Mouse (Mus musculus) neural tube, embryonic 11.5 days (tissue): ENCODE results near the gene Scarb1. TPM values are rescaled to one million over a fixed set of nuclear protein-coding genes. Genes with fewer than 3 reads are reported as not detected.
A peak's percentile ranks its signal among the peaks of the same experiment; 100 is the strongest.

Experiments used
- ATAC-seq: fragments of 200-750 bp; cut with Nextera tagmentation; 2 replicates; pipeline ENCODE4 v1.8.0; 2017; ENCODE audit warnings: moderate number of reproducible peaks, mild to moderate bottlenecking, moderate TSS enrichment, moderate library complexity; ENCODE audit not compliant: insufficient read depth, low FRiP score, low TSS enrichment
- DNase-seq: peaks from one replicate; pipeline ENCODE4 v3.0.0-alpha.2; 2015; ENCODE audit warnings: low spot score
- H3K27ac ChIP-seq: fragments of 300-500 bp; sonication (generic); 2 replicates; pipeline ENCODE4 v1.5.1; 2014; ENCODE audit warnings: low read depth, mild to moderate bottlenecking, low read length
- H3K27me3 ChIP-seq: fragments of 300-500 bp; sonication (generic); 2 replicates; pipeline ENCODE4 v1.6.1; 2014; ENCODE audit warnings: mild to moderate bottlenecking, low read length, mixed read lengths; ENCODE audit not compliant: control insufficient read depth, insufficient read depth
- H3K36me3 ChIP-seq: fragments of 300-500 bp; sonication (generic); 2 replicates; pipeline ENCODE4 v1.6.1; 2014; ENCODE audit warnings: mild to moderate bottlenecking, low read length, moderate library complexity, mixed read lengths; ENCODE audit not compliant: control insufficient read depth, insufficient read depth
- H3K4me1 ChIP-seq: fragments of 300-500 bp; sonication (generic); 2 replicates; pipeline ENCODE4 v1.6.1; 2014; ENCODE audit warnings: low read length, mixed read lengths; ENCODE audit not compliant: control insufficient read depth, insufficient read depth
- H3K4me2 ChIP-seq: fragments of 300-500 bp; sonication (generic); 2 replicates; pipeline ENCODE4 v1.6.1; 2014; ENCODE audit warnings: low read depth, mild to moderate bottlenecking, moderate library complexity
- H3K4me3 ChIP-seq: fragments of 300-500 bp; sonication (generic); 2 replicates; pipeline ENCODE4 v1.5.1; 2014; ENCODE audit warnings: low read depth, low read length
- H3K9ac ChIP-seq: fragments of 300-500 bp; sonication (generic); 2 replicates; pipeline ENCODE4 v1.6.1; 2014; ENCODE audit warnings: mild to moderate bottlenecking, low read length
- H3K9me3 ChIP-seq: fragments of 300-500 bp; sonication (generic); 2 replicates; pipeline ENCODE4 v1.6.1; 2016; ENCODE audit warnings: low read length; ENCODE audit not compliant: control insufficient read depth
- WGBS: fragments of 180-500 bp; shearing (Covaris S2); extraction: QIAGEN DNeasy Blood & Tissue Kit; methylation state at CpG from one replicate; pipeline ENCODE4 v1.1.7; 2014; 5-methylcytosine and 5-hydroxymethylcytosine counted together
- polyA plus RNA-seq: library from polyadenylated mRNA; unstranded; fragments of >200 nt; fragmentation: Nextera tagmentation; extraction: Ambion mirVana; gene quantifications from 2 replicates; pipeline ENCODE4 v1.2.1, GENCODE M21; 2014

Scarb1 gene
- polyA plus RNA-seq, 1 experiment from 2014 or later: 22.2 TPM

GRCm38 (mm10) chr5:125241627-125242026 lies 99.3 kb downstream of the Scarb1 start:
- Histone ChIP-seq H3K4me3 (no peak overlapping the region), H3K4me1 (peaks cover 24% of the 10 kb centered on the region), H3K27ac (peak overlapping the region; percentile 11; the same call in 1 of the 2 replicates), H3K27me3 (no peaks in the 10 kb centered on the region), H3K36me3 (no peaks in the 10 kb centered on the region), H3K4me2 (no peak overlapping the region), H3K9ac (no peak overlapping the region), H3K9me3 (no peaks in the 10 kb centered on the region)
- 17% methylated on average over 6 of the region's 7 CpGs for WGBS
- no peak for DNase-seq
- no peak for ATAC-seq

- H3K4me2 ChIP-seq: no peak overlapping the region
- DNase-seq (no peak), ATAC-seq (no peak)
- no peaks in the 10 kb centered on the region for H3K9me3 ChIP-seq
- H3K4me1 ChIP-seq: peaks cover 15% of the 10 kb centered on the region
- H3K27ac ChIP-seq: no peak overlapping the region
- no peaks in the 10 kb centered on the region for H3K36me3 ChIP-seq
- H3K9ac ChIP-seq: no peak overlapping the region
- H3K27me3 ChIP-seq: no peaks in the 10 kb centered on the region
- H3K4me3 ChIP-seq: no peak overlapping the region
- WGBS: 20% methylated on average over 6 of the region's 6 CpGs
Measured at GRCm38 (mm10) chr5:125240124-125240781, 100.6 kb downstream of the Scarb1 start.

- WGBS: 69% methylated on average over 6 of the region's 6 CpGs
- Histone ChIP-seq H3K27me3 (no peaks in the 10 kb centered on the region), H3K4me1 (peaks cover 4% of the 10 kb centered on the region; the same call in 1 of the 2 replicates)
Measured at GRCm38 (mm10) chr5:125235874-125236273, 105.0 kb downstream of the Scarb1 start.

GRCm38 (mm10) chr5:125235398-125235797 lies 105.5 kb downstream of the Scarb1 start:
- no peak for DNase-seq
- Histone ChIP-seq H3K4me2 (no peak overlapping the region), H3K9ac (no peak overlapping the region), H3K4me3 (no peak overlapping the region), H3K36me3 (no peaks in the 10 kb centered on the region), H3K27me3 (no peaks in the 10 kb centered on the region), H3K4me1 (peaks cover 2% of the 10 kb centered on the region; the same call in 1 of the 2 replicates), H3K27ac (no peak overlapping the region), H3K9me3 (no peaks in the 10 kb centered on the region)
- ATAC-seq: no peak
- WGBS: 95% methylated on average over 3 of the region's 3 CpGs

More at GRCm38 (mm10) chr5:125235874-125236273, 105.0 kb downstream of the Scarb1 start:
- Histone ChIP-seq H3K27ac (no peak overlapping the region), H3K9me3 (no peaks in the 10 kb centered on the region), H3K4me2 (no peak overlapping the region), H3K4me3 (no peak overlapping the region), H3K9ac (no peak overlapping the region), H3K36me3 (no peaks in the 10 kb centered on the region)
- DNase-seq: no peak
- ATAC-seq: no peak

- H3K4me1 ChIP-seq: no peaks in the 10 kb centered on the region
- H3K4me3 ChIP-seq: no peak overlapping the region
- H3K36me3 ChIP-seq: no peaks in the 10 kb centered on the region
- H3K9me3 ChIP-seq: no peaks in the 10 kb centered on the region
- H3K27ac ChIP-seq: no peak overlapping the region
- 79% methylated on average over 8 of the region's 8 CpGs for whole genome bisulfite sequencing
- DNase-seq: no peak
- no peaks in the 10 kb centered on the region for H3K27me3 ChIP-seq
- no peak overlapping the region for H3K4me2 ChIP-seq
- no peak for ATAC-seq
- no peak overlapping the region for H3K9ac ChIP-seq
Measured at GRCm38 (mm10) chr5:125234399-125234798, 106.5 kb downstream of the Scarb1 start.

GRCm38 (mm10) chr5:125233478-125233877 lies 107.4 kb downstream of the Scarb1 start:
- 82% methylated on average over 1 of the region's 1 CpGs for WGBS
- H3K4me3 ChIP-seq: no peak overlapping the region
- DNase-seq: no peak

GRCm38 (mm10) chr5:125232443-125232979 lies 108.4 kb downstream of the Scarb1 start:
- H3K4me3 ChIP-seq: no peak overlapping the region
- no peak overlapping the region for H3K27ac ChIP-seq
- no peak overlapping the region for H3K9ac ChIP-seq
- H3K27me3 ChIP-seq: no peaks in the 10 kb centered on the region
- no peak overlapping the region for H3K4me2 ChIP-seq
- H3K9me3 ChIP-seq: 0 out of 2 replicates have a peak, but pooled peaks cover 3% of the 10 kb centered on the region
- WGBS: 80% methylated on average over 7 of the region's 7 CpGs
- ATAC-seq (no peak), DNase-seq (no peak)
- H3K36me3 ChIP-seq: no peaks in the 10 kb centered on the region
- no peaks in the 10 kb centered on the region for H3K4me1 ChIP-seq

More at GRCm38 (mm10) chr5:125233478-125233877, 107.4 kb downstream of the Scarb1 start:
- H3K9ac ChIP-seq: no peak overlapping the region
- H3K4me1 ChIP-seq: no peaks in the 10 kb centered on the region
- H3K27me3 ChIP-seq: no peaks in the 10 kb centered on the region
- H3K36me3 ChIP-seq: no peaks in the 10 kb centered on the region
- H3K27ac ChIP-seq: no peak overlapping the region
- H3K4me2 ChIP-seq: no peak overlapping the region
- no peak for ATAC-seq
- no peaks in the 10 kb centered on the region for H3K9me3 ChIP-seq

- Histone ChIP-seq H3K4me3 (no peak overlapping the region), H3K27me3 (no peaks in the 10 kb centered on the region), H3K4me1 (no peaks in the 10 kb centered on the region; the same call in 1 of the 2 replicates), H3K9ac (no peak overlapping the region), H3K36me3 (no peaks in the 10 kb centered on the region), H3K9me3 (0 out of 2 replicates have a peak, but pooled peaks cover 4% of the 10 kb centered on the region), H3K27ac (no peak overlapping the region), H3K4me2 (no peak overlapping the region)
- DNase-seq: no peak
- ATAC-seq: no peak
- WGBS: 81% methylated on average over 5 of the region's 5 CpGs
Measured at GRCm38 (mm10) chr5:125230463-125230862, 110.4 kb downstream of the Scarb1 start.

- H3K4me3 ChIP-seq: no peak overlapping the region
- H3K9me3 ChIP-seq: 0 out of 2 replicates have a peak, but pooled peaks cover 4% of the 10 kb centered on the region
- no peak for DNase-seq
- 83% methylated on average over 2 of the region's 2 CpGs for WGBS
- no peak for ATAC-seq
- no peak overlapping the region for H3K4me2 ChIP-seq
- H3K9ac ChIP-seq: no peak overlapping the region
- H3K27ac ChIP-seq: no peak overlapping the region
- H3K27me3 ChIP-seq: no peaks in the 10 kb centered on the region
- peaks cover 7% of the 10 kb centered on the region; the same call in 1 of the 2 replicates for H3K4me1 ChIP-seq
- H3K36me3 ChIP-seq: no peaks in the 10 kb centered on the region
Measured at GRCm38 (mm10) chr5:125229097-125229496, 111.8 kb downstream of the Scarb1 start.
